Mouse (Mus musculus) G1E (cell line): Measurements from ENCODE around the gene Olfr1396.

Experiments used
- CTCF ChIP-seq: IDR thresholded peaks from 2 replicates; pipeline ENCODE4 v1.5.1; 2012; ENCODE audit warnings: low read depth, low read length, inconsistent platforms, mixed read lengths
- POLR2AphosphoS5 ChIP-seq: IDR thresholded peaks from 2 replicates; pipeline ENCODE4 v1.6.1; 2012; ENCODE audit warnings: low read depth, low read length, inconsistent platforms; ENCODE audit not compliant: insufficient replicate concordance
- TAL1 ChIP-seq: conservative IDR thresholded peaks from 2 replicates; pipeline ENCODE4 v1.6.1; 2012; ENCODE audit warnings: low read depth, low read length, inconsistent platforms, mixed read lengths

DNA sequence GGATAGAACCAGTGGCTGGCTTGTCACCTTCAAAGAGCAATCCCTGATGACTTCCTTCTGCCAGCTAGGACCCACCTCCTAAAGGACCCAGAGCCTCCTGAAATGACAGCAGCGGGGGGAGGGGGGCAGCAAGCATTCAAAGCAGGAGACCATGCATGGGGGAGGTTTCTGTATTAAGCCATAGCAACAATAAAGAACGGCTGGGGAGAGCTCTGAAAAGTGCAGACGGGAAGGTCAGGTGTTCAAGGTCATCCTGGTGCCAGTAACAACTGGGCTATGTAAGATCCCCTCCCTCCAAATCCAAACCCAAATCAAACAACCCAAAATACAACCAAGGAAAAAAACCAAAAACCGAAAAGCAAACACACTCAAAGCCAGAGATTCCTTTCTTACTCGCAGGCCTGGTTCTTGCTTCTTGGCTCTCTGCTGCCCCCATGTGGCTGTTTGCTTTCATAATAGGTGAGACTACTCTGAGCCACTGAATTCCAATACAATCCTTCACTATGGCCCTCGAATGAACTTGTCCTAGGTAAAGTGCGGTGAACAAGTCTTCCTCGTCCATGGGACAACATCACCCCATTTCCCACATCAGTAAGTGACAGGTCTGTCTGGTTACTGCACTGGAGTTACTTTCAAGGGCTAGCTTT lies 11.5 kb downstream of the Olfr1396 start:
- TF ChIP-seq CTCF (peak; percentile 52), POLR2AphosphoS5 (no peak), TAL1 (no peak)
